Comparison of ENCODE assay signal across 30 mouse cellular contexts in the genomic region with DNA sequence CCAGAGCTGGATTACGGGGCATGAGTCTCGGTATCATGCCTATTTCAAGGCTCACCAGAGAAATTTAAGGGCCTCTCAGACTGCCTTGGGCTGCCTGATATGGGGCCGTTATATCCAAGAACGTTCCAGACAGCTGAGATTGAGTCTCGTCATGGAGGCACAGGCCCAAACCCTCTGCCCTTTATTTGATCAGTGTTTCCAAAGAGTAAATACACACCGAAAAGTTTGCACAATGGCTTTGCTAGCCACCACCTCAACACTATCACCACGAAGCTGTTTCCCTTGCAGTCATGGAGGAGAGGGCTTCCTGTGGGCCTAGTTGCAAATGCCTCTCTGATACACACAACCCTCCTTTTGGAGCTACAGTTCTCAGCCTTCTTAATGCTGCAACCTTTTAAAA. TPM values are rescaled to one million over a fixed set of nuclear protein-coding genes. Genes with fewer than 3 reads are reported as not detected.
DNase-seq lines count a peak whose midpoint lies in the region; ATAC-seq and TF ChIP-seq lines count a peak whose summit lies in the region.
"Had no signal": no experiment of that assay in that cellular context is flagged by ENCODE, and none has a peak within 500 bp of the region (broad histone marks: within the 10 kb centered on the region; RNA-seq: fewer than 3 reads in every experiment).

No protein-coding gene starts in this region.

- no peaks in the 10 kb centered on the region for H3K79me2 ChIP-seq in liver, adult 2 months (ENCODE audit: control insufficient read depth, insufficient read depth, low read length)

- H3K36me3 ChIP-seq in liver, adult 2 months (ENCODE audit: control insufficient read depth, insufficient read depth, low read length) = no peaks in the 10 kb centered on the region
- H3K36me3 ChIP-seq in liver, embryonic 12.5 days = no peaks in the 10 kb centered on the region
- H3K36me3 ChIP-seq in liver, postnatal 0 days (replicated peaks; ENCODE audit: insufficient read depth, low read length) = no peaks in the 10 kb centered on the region
- H3K36me3 ChIP-seq: embryonic facial prominence, embryonic 13.5 days; embryonic facial prominence, embryonic 15.5 days; forebrain, embryonic 10.5 days; forebrain, embryonic 12.5 days; G1E had no signal

- no peak for ATAC-seq in liver, embryonic 12.5 days
- peak; percentile 54 for ATAC-seq in liver, postnatal 0 days
- ATAC-seq: forebrain, embryonic 14.5 days; forebrain, embryonic 16.5 days; Patski had no signal

- no peak for TF ChIP-seq POLR2A in liver, adult 2 months (IDR thresholded peaks at IDR 0.05; ENCODE audit: extremely low read depth, insufficient read depth, low read length)

- H3K4me1 ChIP-seq in liver, adult 2 months (ENCODE audit: control insufficient read depth, insufficient read depth, low read length) = peaks cover 11% of the 10 kb centered on the region
- no peaks in the 10 kb centered on the region for H3K4me1 ChIP-seq in liver, embryonic 12.5 days
- peaks cover 4% of the 10 kb centered on the region for H3K4me1 ChIP-seq in liver, postnatal 0 days (ENCODE audit: insufficient read depth)
- H3K4me1 ChIP-seq: embryonic facial prominence, embryonic 13.5 days; embryonic facial prominence, embryonic 15.5 days had no signal

- 39% methylated on average over 7 of the region's 7 CpGs for WGBS in liver, adult 2 months
- 68% methylated on average over 7 of the region's 7 CpGs for WGBS in liver, embryonic 12.5 days (ENCODE audit: insufficient replicate concordance)
- WGBS in liver, postnatal 0 days (ENCODE audit: insufficient replicate concordance) = 55% methylated on average over 7 of the region's 7 CpGs

- no peak overlapping the region for H3K27ac ChIP-seq in liver, adult 2 months (replicated peaks; ENCODE audit: insufficient read depth, low read depth, low read length)
- H3K27ac ChIP-seq in liver, embryonic 12.5 days = no peak overlapping the region
- H3K27ac ChIP-seq in liver, postnatal 0 days (ENCODE audit: low read depth) = no peak overlapping the region
- H3K27ac ChIP-seq in left cerebral cortex, adult 2 months = no peak overlapping the region
- H3K27ac ChIP-seq: embryonic facial prominence, embryonic 13.5 days; embryonic facial prominence, embryonic 15.5 days; forebrain, embryonic 10.5 days; forebrain, embryonic 12.5 days had no signal

- TF ChIP-seq CTCF in liver, adult 2 months (IDR thresholded peaks at IDR 0.05; ENCODE audit: low read depth, low read length) = no peak
- no peak for TF ChIP-seq CTCF in liver, postnatal 0 days (IDR thresholded peaks at IDR 0.05; ENCODE audit: low read depth)
- TF ChIP-seq CTCF in left cerebral cortex, adult 2 months (IDR thresholded peaks at IDR 0.05) = no peak

- intact Hi-C loops in left cerebral cortex, adult 2 months (cut with DNase I) = no loop called here

- no peak overlapping the region for H3K4me2 ChIP-seq in liver, embryonic 12.5 days
- H3K4me2 ChIP-seq in liver, postnatal 0 days (ENCODE audit: low read depth, low read length) = no peak overlapping the region
- H3K4me2 ChIP-seq: embryonic facial prominence, embryonic 13.5 days; embryonic facial prominence, embryonic 15.5 days; forebrain, embryonic 12.5 days had no signal

- H3K4me3 ChIP-seq in liver, adult 2 months (ENCODE audit: insufficient read depth, low read depth, low read length) = no peak overlapping the region
- no peak overlapping the region for H3K4me3 ChIP-seq in liver, embryonic 12.5 days
- no peak overlapping the region for H3K4me3 ChIP-seq in liver, postnatal 0 days (ENCODE audit: low read depth, low read length)
- no peak overlapping the region for H3K4me3 ChIP-seq in left cerebral cortex, adult 2 months
- H3K4me3 ChIP-seq: embryonic facial prominence, embryonic 13.5 days; embryonic facial prominence, embryonic 15.5 days; erythroblast, embryonic 14.5 days; forebrain, embryonic 10.5 days; forebrain, embryonic 12.5 days had no signal

- no peaks in the 10 kb centered on the region for H3K27me3 ChIP-seq in liver, adult 2 months (ENCODE audit: control insufficient read depth, insufficient read depth, low read length)
- H3K27me3 ChIP-seq in liver, embryonic 12.5 days (replicated peaks) = no peaks in the 10 kb centered on the region
- H3K27me3 ChIP-seq in liver, postnatal 0 days (ENCODE audit: insufficient read depth, low read length) = no peaks in the 10 kb centered on the region
- H3K27me3 ChIP-seq: CH12.LX; embryonic facial prominence, embryonic 13.5 days; embryonic facial prominence, embryonic 15.5 days; forebrain, embryonic 12.5 days; Patski had no signal

- H3K9ac ChIP-seq in liver, adult 2 months (ENCODE audit: low read depth, low read length) = no peak overlapping the region
- H3K9ac ChIP-seq in liver, embryonic 12.5 days = no peak overlapping the region
- no peak overlapping the region for H3K9ac ChIP-seq in liver, postnatal 0 days (replicated peaks)
- H3K9ac ChIP-seq: embryonic facial prominence, embryonic 13.5 days; embryonic facial prominence, embryonic 15.5 days; forebrain, embryonic 12.5 days had no signal

- no peaks in the 10 kb centered on the region for H3K9me3 ChIP-seq in liver, embryonic 12.5 days (replicated peaks)
- H3K9me3 ChIP-seq in liver, postnatal 0 days (ENCODE audit: low read length) = no peaks in the 10 kb centered on the region
- H3K9me3 ChIP-seq: embryonic facial prominence, embryonic 13.5 days; embryonic facial prominence, embryonic 15.5 days; forebrain, embryonic 10.5 days; forebrain, embryonic 12.5 days; G1E had no signal

- TF ChIP-seq EP300 in liver, postnatal 0 days (IDR thresholded peaks at IDR 0.05; ENCODE audit: low read depth) = no peak

- peak; percentile 72 for DNase-seq in liver, adult 2 months (ENCODE audit: extremely low read depth, low read depth, low spot score)
- DNase-seq in liver, postnatal 0 days = no peak
- DNase-seq in liver = no peak
- peak; percentile 69 for DNase-seq in induced T-regulatory cell, adult 2 months (ENCODE audit: low read depth)
- no peak for DNase-seq in layer of hippocampus, adult 18-20 months (ENCODE audit: low spot score in 2 of 2)
- DNase-seq in left cerebral cortex, adult 2 months (ENCODE audit: extremely low spot score in 1 of 2, low spot score in 2 of 2) = no peak
- DNase-seq: adrenal gland, adult 2 months; adrenal gland, postnatal 10 days; adrenal gland, postnatal 25 days; cerebellum, adult 11 months; cerebellum, adult 18-20 months; cerebellum, adult 8-10 months; cerebellum, adult 9-11 months; cerebellum, postnatal 14 days; cerebellum, postnatal 36 days; embryo, embryonic 11 days had no signal

RNA-seq across cellular contexts. Expression of a gene that starts 5.8 kb away (rescaled TPM):
- total RNA-seq in liver, adult 2 months (2014; rRNA removed) = 0.18 and 0.20 TPM in 2 replicates
- 0.36 and 0.44 TPM in 2 replicates for polyA plus RNA-seq in liver, adult 2 months (2012; rRNA removed)
- polyA plus RNA-seq in liver, embryonic 12.5 days (2016; fragmentation: Nextera tagmentation; extraction: Ambion mirVana) = not detected in 2 replicates
- 0.11 TPM in 1 of 2 replicates, not detected in the other for polyA plus RNA-seq in liver, postnatal 0 days (2015; fragmentation: Nextera tagmentation; extraction: Ambion mirVana)
- under 1 TPM in 1 of 2 experiments, not detected in 1; 0.57 TPM for total RNA-seq in layer of hippocampus, adult 18-20 months (2021)
- total RNA-seq in left cerebral cortex, adult 2 months (2021) = 1 to 10 TPM; 2.3 to 2.8 TPM
- total RNA-seq: adrenal gland, adult 2 months; adrenal gland, postnatal 25 days had no signal
- polyA plus RNA-seq: brain, embryonic 14.5 days; embryonic facial prominence, embryonic 11.5 days; embryonic facial prominence, embryonic 15.5 days; erythroblast, embryonic 14.5 days; forebrain, embryonic 10.5 days; forebrain, embryonic 12.5 days; forebrain, embryonic 14.5 days; forebrain, embryonic 16.5 days; G1E had no signal

RNA-seq across cellular contexts. Expression of a gene that starts 15.5 kb away (rescaled TPM):
- total RNA-seq in liver, adult 2 months (2014; rRNA removed) = 3.3 and 5.6 TPM in 2 replicates
- polyA plus RNA-seq in liver, adult 2 months (2012; rRNA removed) = 6.2 and 10.6 TPM in 2 replicates
- polyA plus RNA-seq in liver, embryonic 12.5 days (2016; fragmentation: Nextera tagmentation; extraction: Ambion mirVana) = 1.0 and 1.2 TPM in 2 replicates
- 4.2 and 4.4 TPM in 2 replicates for polyA plus RNA-seq in liver, postnatal 0 days (2015; fragmentation: Nextera tagmentation; extraction: Ambion mirVana)
- total RNA-seq in layer of hippocampus, adult 18-20 months (2021) = 1 to 10 TPM in 1 of 2 experiments, under 1 TPM in 1; 0.89 to 1.4 TPM
- total RNA-seq in left cerebral cortex, adult 2 months (2021) = 1 to 10 TPM; 1.1 to 1.3 TPM
- total RNA-seq: common myeloid progenitor, adult 5-6 weeks had no signal

RNA-seq across cellular contexts. Expression of a gene that starts 45.7 kb away (rescaled TPM):
- total RNA-seq in liver, adult 2 months (2014; rRNA removed) = 0.18 and 0.40 TPM in 2 replicates
- polyA plus RNA-seq in liver, adult 2 months (2012; rRNA removed) = 0.75 and 0.90 TPM in 2 replicates
- 10.6 TPM in 2 replicates for polyA plus RNA-seq in liver, embryonic 12.5 days (2016; fragmentation: Nextera tagmentation; extraction: Ambion mirVana)
- polyA plus RNA-seq in liver, postnatal 0 days (2015; fragmentation: Nextera tagmentation; extraction: Ambion mirVana) = 2.0 and 2.1 TPM in 2 replicates
- total RNA-seq in layer of hippocampus, adult 18-20 months (2021) = 100 to 1,000 TPM; 148 to 178 TPM
- 100 to 1,000 TPM; 268 TPM for total RNA-seq in left cerebral cortex, adult 2 months (2021)

RNA-seq across cellular contexts. Expression of a gene that starts 57.7 kb away (rescaled TPM):
- 7.1 and 8.9 TPM in 2 replicates for total RNA-seq in liver, adult 2 months (2014; rRNA removed)
- 32.2 and 35.2 TPM in 2 replicates for polyA plus RNA-seq in liver, adult 2 months (2012; rRNA removed)
- 28.2 and 28.5 TPM in 2 replicates for polyA plus RNA-seq in liver, embryonic 12.5 days (2016; fragmentation: Nextera tagmentation; extraction: Ambion mirVana)
- polyA plus RNA-seq in liver, postnatal 0 days (2015; fragmentation: Nextera tagmentation; extraction: Ambion mirVana) = 12.8 and 13.2 TPM in 2 replicates
- 10 to 100 TPM; 46.9 to 51.0 TPM for total RNA-seq in layer of hippocampus, adult 18-20 months (2021)
- total RNA-seq in left cerebral cortex, adult 2 months (2021) = 10 to 100 TPM; 49.5 to 50.2 TPM

Comparison
In these comparisons a context has a peak if more than half of its experiments do, and no peak if none do; other contexts are left out.
1. DNase-seq: peak in liver, adult 2 months (single experiment) and induced T-regulatory cell, adult 2 months (single experiment); none in liver, postnatal 0 days (single experiment), liver (single experiment), layer of hippocampus, adult 18-20 months (0 of 2) and left cerebral cortex, adult 2 months (0 of 2).
2. RNA of a gene that starts 45.7 kb away (total RNA-seq): 268 TPM in left cerebral cortex, adult 2 months and 148 to 178 TPM in layer of hippocampus, adult 18-20 months; 0.18 to 0.40 TPM in liver, adult 2 months; every median in the first group is over 100 times any median in the second.